Mouse (Mus musculus) left cerebral cortex, postnatal 10 days (tissue): Measurements from ENCODE around the gene Serpina1b. TPM values are rescaled to one million over a fixed set of nuclear protein-coding genes. Genes with fewer than 3 reads are reported as not detected.
"Not testable (repeated sequence)": the region's sequence is repeated elsewhere in the genome, so short reads cannot be mapped to it uniquely, and the experiment has no call there.

Experiments used
- DNase-seq, 2 experiments: peaks; one replicate each; pipeline ENCODE4 v3.0.0; 2021 to 2022; ENCODE audit warnings: low spot score in 2 of 2, mixed read lengths in 1 of 2; ENCODE audit errors: extremely low spot score in 1 of 2
- intact Hi-C: fragments of 180-260 bp; cut with DNase I; formaldehyde crosslinking; loops from one replicate; pipeline ENCODE4 v1.15.1; 2025
- total RNA-seq, 2 experiments: library from RNA; stranded (reverse); gene quantifications; 2 replicates each; pipeline ENCODE4 v1.2.3; 2021

Serpina1b gene
- total RNA-seq: under 1 TPM in 1 of 2 experiments, not detected in 1; 0.24 TPM

- DNase-seq, intact Hi-C loops: not testable (repeated sequence)
These were observed at the start of gene Serpina1b for GRCm38 (mm10) chr12:103830273-103830672. Serpina1b (minus strand) TSS chr12:103830373.

- intact Hi-C loops: not testable (repeated sequence)
These were observed 36.7 kb upstream of the Serpina1b start for GRCm38 (mm10) chr12:103866873-103867272.

DNA sequence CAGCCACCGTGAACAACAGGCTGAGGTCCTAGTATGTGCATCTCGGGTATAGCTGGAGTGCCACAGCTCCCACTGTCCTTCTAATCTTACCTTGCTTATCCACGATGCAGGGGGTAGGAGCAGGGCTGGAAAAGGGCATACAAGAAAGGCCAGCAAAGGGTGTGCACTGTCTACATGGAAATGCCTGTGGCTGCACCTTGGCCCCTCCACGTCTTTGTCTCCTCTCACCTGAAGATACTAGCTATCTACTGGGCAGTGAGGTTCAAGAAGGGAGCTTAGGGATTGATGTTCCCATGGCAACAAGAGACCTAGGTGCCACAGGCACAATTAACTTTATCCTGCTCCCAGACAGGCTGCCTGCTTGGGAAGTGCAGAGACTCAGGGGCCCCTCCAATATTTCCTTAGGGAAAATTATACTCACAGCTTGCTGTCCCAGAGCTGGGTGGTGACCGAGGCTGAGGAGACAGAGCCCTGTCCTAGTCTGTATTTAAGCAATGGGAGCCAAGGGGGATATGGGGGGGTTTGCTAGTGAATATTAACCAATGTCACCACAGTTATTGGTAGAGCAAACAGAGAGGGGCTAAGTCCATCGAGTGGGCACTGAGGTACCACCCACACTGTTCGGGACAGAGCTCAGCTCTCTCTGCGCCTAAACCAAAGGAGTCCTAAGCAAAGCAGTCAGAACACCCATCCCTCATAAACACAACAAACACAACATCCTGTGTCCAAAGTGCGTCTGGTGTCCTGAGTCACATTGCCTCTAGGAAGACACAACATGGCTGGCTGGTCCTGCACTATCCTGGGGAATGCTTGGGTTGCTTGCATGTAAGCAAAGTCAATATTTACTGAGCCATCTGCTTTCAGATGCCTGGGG, 33.2 kb upstream of the Serpina1b start, which contains the start of gene Serpina1a:
Gene Serpina1a, minus strand, starts transcription at position 462 of the 874 bp plus-strand sequence.
- intact Hi-C loops, DNase-seq: not testable (repeated sequence)

More at GRCm38 (mm10) chr12:103866873-103867272, 36.7 kb upstream of the Serpina1b start:
- DNase-seq: not testable (repeated sequence)

- DNase-seq: no peak
- intact Hi-C loops: no loop called here
These were observed 30.8 kb upstream of the Serpina1b start for GRCm38 (mm10) chr12:103860976-103861375.

DNA sequence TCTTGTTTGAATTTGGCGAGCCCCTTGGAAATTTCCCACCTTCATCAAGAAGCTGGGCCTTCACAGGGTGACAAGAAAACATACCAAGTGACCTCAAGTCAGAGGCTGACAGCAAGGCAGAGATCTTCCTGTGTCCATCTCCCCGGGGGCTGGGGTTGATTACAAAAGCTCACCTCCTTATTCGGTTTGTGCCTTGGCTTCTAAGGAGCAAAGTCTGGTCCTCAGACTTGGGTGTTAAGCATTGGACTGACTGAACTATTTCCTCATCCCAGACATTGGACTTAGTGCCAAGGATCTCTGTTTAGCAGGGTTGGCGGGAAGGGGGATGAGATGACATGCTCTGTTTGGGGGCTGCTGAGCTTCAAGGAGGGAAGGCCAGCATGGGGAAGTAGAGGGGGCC, 30.4 kb upstream of the Serpina1b start:
- intact Hi-C loops, DNase-seq: not testable (repeated sequence)

- DNase-seq, intact Hi-C loops: not testable (repeated sequence)
These were observed 29.4 kb upstream of the Serpina1b start for GRCm38 (mm10) chr12:103859584-103859983.

- DNase-seq, intact Hi-C loops: not testable (repeated sequence)
These were observed 22.9 kb upstream of the Serpina1b start for GRCm38 (mm10) chr12:103853032-103853431.

DNA sequence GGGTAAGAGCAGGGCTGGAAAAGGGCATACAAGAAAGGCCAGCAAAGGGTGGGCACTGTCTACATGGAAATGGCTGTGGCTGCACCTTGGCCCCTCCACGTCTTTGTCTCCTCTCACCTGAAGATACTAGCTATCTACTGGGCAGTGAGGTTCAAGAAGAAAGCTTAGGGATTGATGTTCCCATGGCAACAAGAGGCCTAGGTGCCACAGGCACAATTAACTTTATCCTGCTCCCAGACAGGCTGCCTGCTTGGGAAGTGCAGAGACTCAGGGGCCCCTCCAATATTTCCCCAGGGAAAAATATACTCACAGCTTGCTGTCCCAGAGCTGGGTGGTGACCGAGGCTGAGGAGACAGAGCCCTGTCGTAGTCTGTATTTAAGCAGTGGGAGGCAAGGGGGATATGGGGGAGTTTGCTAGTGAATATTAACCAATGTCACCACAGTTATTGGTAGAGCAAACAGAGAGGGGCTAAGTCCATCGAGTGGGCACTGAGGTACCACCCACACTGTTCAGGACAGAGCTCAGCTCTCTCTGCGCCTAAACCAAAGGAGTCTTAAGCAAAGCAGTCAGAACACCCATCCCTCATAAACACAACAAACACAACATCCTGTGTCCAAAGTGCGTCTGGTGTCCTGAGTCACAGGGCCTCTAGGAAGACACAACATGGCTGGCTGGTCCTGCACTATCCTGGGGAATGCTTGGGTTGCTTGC, 2.4 kb downstream of the Serpina1b start:
- intact Hi-C loops, DNase-seq: not testable (repeated sequence)

- intact Hi-C loops, DNase-seq: not testable (repeated sequence)
These were observed 6.3 kb downstream of the Serpina1b start for GRCm38 (mm10) chr12:103823826-103824225.

DNA sequence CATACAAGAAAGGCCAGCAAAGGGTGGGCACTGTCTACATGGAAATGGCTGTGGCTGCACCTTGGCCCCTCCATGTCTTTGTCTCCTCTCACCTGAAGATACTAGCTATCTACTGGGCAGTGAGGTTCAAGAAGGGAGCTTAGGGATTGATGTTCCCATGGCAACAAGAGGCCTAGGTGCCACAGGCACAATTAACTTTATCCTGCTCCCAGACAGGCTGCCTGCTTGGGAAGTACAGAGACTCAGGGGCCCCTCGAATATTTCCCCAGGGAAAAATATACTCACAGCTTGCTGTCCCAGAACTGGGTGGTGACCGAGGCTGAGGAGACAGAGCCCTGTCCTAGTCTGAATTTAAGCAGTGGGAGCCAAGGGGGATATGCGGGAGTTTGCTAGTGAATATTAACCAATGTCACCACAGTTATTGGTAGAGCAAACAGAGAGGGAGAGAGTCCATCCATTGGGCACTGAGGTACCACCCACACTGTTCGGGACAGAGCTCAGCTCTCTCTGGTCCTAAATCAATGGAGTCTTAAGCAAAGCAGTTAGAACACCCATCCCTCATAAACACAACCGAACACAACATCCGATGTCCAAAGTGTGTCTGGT, 56.8 kb downstream of the Serpina1b start, which contains the start of gene Serpina1d:
Gene Serpina1d, minus strand, starts transcription at position 347 of the 606 bp plus-strand sequence.
- intact Hi-C loops, DNase-seq: not testable (repeated sequence)

DNA sequence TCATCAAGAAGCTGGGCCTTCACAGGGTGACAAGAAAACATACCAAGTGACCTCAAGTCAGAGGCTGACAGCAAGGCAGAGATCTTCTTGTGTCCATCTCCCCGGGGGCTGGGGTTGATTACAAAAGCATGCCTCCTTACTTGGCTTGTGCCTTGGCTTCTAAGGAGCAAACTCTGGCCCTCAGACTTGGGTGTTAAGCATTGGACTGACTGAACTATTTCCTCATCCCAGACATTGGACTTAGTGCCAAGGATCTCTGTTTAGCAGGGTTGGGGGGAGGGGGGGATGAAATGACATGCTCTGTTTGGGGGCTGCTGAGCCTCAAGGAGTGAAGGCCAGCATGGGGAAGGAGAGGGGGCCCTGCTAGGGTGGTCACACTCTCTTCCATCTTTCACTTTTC, 59.6 kb downstream of the Serpina1b start:
- DNase-seq, intact Hi-C loops: not testable (repeated sequence)

- intact Hi-C loops, DNase-seq: not testable (repeated sequence)
These were observed 67.1 kb downstream of the Serpina1b start for GRCm38 (mm10) chr12:103763083-103763482.

- intact Hi-C loops, DNase-seq: not testable (repeated sequence)
These were observed 69.9 kb downstream of the Serpina1b start for GRCm38 (mm10) chr12:103760316-103760715.

DNA sequence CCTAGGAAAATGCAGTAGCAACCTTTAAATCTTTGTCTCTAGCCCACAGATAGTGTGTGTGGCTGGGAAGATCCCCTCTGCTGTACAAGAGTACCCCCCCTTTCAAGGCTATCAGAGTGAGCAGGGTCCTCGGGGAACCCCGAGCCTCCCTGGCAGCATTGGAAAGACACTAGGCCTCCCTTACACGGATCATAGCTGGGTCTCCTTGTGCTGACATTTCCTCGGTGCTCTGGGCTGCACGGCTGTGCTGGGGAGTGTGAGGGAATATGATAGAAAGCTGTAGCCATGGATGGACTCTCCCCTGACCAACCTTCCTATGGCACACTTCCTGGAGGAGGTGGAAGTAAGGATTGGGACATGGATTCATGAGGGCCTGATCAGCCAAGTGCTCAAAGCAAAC, 84.2 kb downstream of the Serpina1b start:
- DNase-seq, intact Hi-C loops: not testable (repeated sequence)

- intact Hi-C loops, DNase-seq: not testable (repeated sequence)
These were observed 92.2 kb downstream of the Serpina1b start for GRCm38 (mm10) chr12:103737791-103738580.

- intact Hi-C loops: not testable (repeated sequence)
These were observed 94.6 kb downstream of the Serpina1b start for GRCm38 (mm10) chr12:103735566-103735965.

DNA sequence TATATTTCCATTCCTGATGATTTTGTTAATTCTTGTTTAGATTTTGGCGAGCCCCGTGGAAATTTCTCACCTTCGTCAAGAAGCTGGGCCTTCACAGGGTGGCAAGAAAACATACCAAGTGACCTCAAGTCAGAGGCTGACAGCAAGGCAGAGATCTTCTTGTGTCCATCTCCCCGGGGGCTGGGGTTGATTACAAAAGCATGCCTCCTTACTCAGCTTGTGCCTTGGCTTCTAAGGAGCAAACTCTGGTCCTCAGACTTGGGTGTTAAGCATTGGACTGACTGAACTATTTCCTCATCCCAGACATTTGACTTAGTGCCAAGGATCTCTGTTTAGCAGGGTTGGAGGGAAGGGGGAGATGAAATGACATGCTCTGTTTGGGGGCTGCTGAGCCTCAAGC, 95.1 kb downstream of the Serpina1b start:
- intact Hi-C loops, DNase-seq: not testable (repeated sequence)

More at GRCm38 (mm10) chr12:103735566-103735965, 94.6 kb downstream of the Serpina1b start:
- not testable (repeated sequence) for DNase-seq

- intact Hi-C loops: no loop called here
- no peak for DNase-seq
These were observed 118.6 kb downstream of the Serpina1b start for GRCm38 (mm10) chr12:103711537-103711936.
